Mouse (Mus musculus) hindbrain, embryonic 15.5 days (tissue): Measurements from ENCODE around the gene Mamstr. TPM values are rescaled to one million over a fixed set of nuclear protein-coding genes. Genes with fewer than 3 reads are reported as not detected.

ENCODE experiments used
- ATAC-seq: fragments of 200-750 bp; cut with Nextera tagmentation; 2 replicates; pipeline ENCODE4 v1.8.0; 2017; ENCODE audit warnings: low read depth, moderate number of reproducible peaks, moderate TSS enrichment; ENCODE audit not compliant: low FRiP score
- H3K27ac ChIP-seq: fragments of 300-500 bp; sonication (generic); replicated peaks from 2 replicates; pipeline ENCODE4 v1.5.1; 2015; ENCODE audit warnings: mild to moderate bottlenecking, inconsistent platforms
- H3K27me3 ChIP-seq: fragments of 300-500 bp; sonication (generic); 2 replicates; pipeline ENCODE4 v1.6.1; 2015; ENCODE audit warnings: control low read depth, inconsistent platforms
- H3K36me3 ChIP-seq: fragments of 300-500 bp; sonication (generic); 2 replicates; pipeline ENCODE4 v1.6.1; 2015; ENCODE audit warnings: control low read depth, inconsistent platforms
- H3K4me1 ChIP-seq: fragments of 300-500 bp; sonication (generic); replicated peaks from 2 replicates; pipeline ENCODE4 v1.6.1; 2015; ENCODE audit warnings: control low read depth, inconsistent platforms
- H3K4me2 ChIP-seq: fragments of 300-500 bp; sonication (generic); 2 replicates; pipeline ENCODE4 v1.6.1; 2015; ENCODE audit warnings: moderate library complexity, mild to moderate bottlenecking, inconsistent platforms
- H3K4me3 ChIP-seq: fragments of 300-500 bp; sonication (generic); 2 replicates; pipeline ENCODE4 v1.5.1; 2015; ENCODE audit warnings: mild to moderate bottlenecking, inconsistent platforms
- H3K9ac ChIP-seq: fragments of 300-500 bp; sonication (generic); 2 replicates; pipeline ENCODE4 v1.6.1; 2015; ENCODE audit warnings: inconsistent platforms
- H3K9me3 ChIP-seq: fragments of 300-500 bp; sonication (generic); 2 replicates; pipeline ENCODE4 v1.6.1; 2016; ENCODE audit warnings: control low read depth, inconsistent platforms
- WGBS: fragments of 180-500 bp; shearing (Covaris S2); methylation state at CpG from one replicate; pipeline ENCODE4 v1.1.7; 2015; 5-methylcytosine and 5-hydroxymethylcytosine counted together
- polyA plus RNA-seq: library from polyadenylated mRNA; unstranded; fragments of >200 nt; fragmentation: Nextera tagmentation; extraction: Ambion mirVana; gene quantifications from 2 replicates; pipeline ENCODE4 v1.2.1, GENCODE M21; 2015

Mamstr gene
- polyA plus RNA-seq, 1 experiment from 2014 or later: 4.0 TPM

- no peak for ATAC-seq
- Histone ChIP-seq H3K27ac (no peak within 1 kb of the TSS), H3K9me3 (no peaks in the 10 kb centered on the region), H3K36me3 (no peaks in the 10 kb centered on the region), H3K4me1 (no peaks in the 10 kb centered on the region), H3K4me3 (no peak within 1 kb of the TSS), H3K9ac (no peak within 1 kb of the TSS), H3K27me3 (no peaks in the 10 kb centered on the region), H3K4me2 (no peak within 1 kb of the TSS)
- 85% methylated on average over 7 of the region's 7 CpGs for WGBS
These were observed 26.4 kb downstream of the Mamstr start, which contains the start of gene Fut2 for GRCm38 (mm10) chr7:45666161-45666560. Gene Fut2, minus strand, starts transcription at chr7:45666394.

GRCm38 (mm10) chr7:45667761-45668160 lies 28.0 kb downstream of the Mamstr start:
- no peak overlapping the region for H3K9ac ChIP-seq
- H3K36me3 ChIP-seq: no peaks in the 10 kb centered on the region
- H3K4me3 ChIP-seq: no peak overlapping the region
- no peaks in the 10 kb centered on the region for H3K9me3 ChIP-seq
- ATAC-seq: no peak
- H3K27me3 ChIP-seq: no peaks in the 10 kb centered on the region
- no peaks in the 10 kb centered on the region for H3K4me1 ChIP-seq
- no peak overlapping the region for H3K27ac ChIP-seq
- no peak overlapping the region for H3K4me2 ChIP-seq
- WGBS: 66% methylated on average over 14 of the region's 14 CpGs

DNA sequence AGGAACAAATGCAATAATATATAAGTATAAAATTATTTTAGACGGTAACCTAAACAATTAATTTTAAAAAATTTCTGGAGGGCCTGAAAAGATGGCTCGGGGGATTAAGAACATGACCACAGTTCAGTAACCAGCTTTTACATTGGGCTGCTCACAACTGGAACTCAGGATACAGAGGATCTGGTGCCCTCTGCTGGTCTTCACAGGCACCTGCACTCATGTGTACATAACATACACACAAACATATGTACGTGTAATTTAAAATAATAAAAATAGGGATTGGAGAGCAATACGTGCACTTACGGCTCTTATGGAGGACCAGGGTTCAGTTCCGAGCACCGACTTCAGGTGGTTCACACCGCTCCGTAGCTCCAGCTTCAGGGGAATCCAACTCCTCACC lies 29.1 kb downstream of the Mamstr start:
- H3K27me3 ChIP-seq: no peaks in the 10 kb centered on the region
- 98% methylated on average over 9 of the region's 9 CpGs for WGBS
- H3K4me1 ChIP-seq: no peaks in the 10 kb centered on the region
- no peak overlapping the region for H3K4me2 ChIP-seq
- no peak overlapping the region for H3K27ac ChIP-seq
- H3K4me3 ChIP-seq: no peak overlapping the region
- no peaks in the 10 kb centered on the region for H3K36me3 ChIP-seq
- no peak overlapping the region for H3K9ac ChIP-seq
- no peaks in the 10 kb centered on the region for H3K9me3 ChIP-seq
- no peak for ATAC-seq

DNA sequence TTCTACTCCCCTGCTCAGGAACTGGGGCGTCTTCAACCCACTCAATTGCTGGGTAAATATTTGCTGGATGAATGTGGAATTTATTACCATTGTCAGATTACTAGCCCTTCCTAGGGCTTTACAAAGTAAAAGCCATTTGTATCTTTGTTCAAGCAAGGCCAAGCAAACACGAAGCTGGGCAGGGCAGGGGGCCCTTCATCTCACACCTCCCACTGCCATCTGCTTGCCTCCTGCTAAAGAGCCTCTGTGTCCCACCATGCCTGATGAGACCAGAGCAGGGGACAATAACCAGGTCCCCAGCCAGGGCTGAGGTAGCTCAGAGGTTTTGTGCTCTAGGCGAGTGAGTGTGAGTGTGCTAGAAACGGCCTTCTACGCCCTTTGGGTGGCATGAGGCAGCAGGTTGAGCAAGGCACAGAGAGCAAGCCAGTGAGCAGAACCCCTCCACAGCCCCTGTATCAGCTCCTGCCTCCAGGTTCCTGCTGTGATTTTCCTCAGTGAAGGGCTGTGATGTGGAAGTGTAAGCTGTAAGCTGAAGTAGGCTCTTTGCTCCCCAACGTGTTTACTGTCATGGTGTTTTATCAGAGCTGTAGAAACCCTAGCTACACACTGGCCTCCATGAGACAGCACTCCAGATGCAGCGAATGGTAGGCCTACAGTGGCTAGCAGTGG lies 38.0 kb downstream of the Mamstr start:
- H3K27ac ChIP-seq: no peak overlapping the region
- H3K36me3 ChIP-seq: no peaks in the 10 kb centered on the region
- H3K9me3 ChIP-seq: no peaks in the 10 kb centered on the region
- peaks cover 3% of the 10 kb centered on the region; the same call in 1 of the 2 replicates for H3K4me1 ChIP-seq
- no peak for ATAC-seq
- no peak overlapping the region for H3K4me3 ChIP-seq
- no peak overlapping the region for H3K9ac ChIP-seq
- H3K4me2 ChIP-seq: no peak overlapping the region
- H3K27me3 ChIP-seq: no peaks in the 10 kb centered on the region
- 82% methylated on average over 7 of the region's 7 CpGs for WGBS

DNA sequence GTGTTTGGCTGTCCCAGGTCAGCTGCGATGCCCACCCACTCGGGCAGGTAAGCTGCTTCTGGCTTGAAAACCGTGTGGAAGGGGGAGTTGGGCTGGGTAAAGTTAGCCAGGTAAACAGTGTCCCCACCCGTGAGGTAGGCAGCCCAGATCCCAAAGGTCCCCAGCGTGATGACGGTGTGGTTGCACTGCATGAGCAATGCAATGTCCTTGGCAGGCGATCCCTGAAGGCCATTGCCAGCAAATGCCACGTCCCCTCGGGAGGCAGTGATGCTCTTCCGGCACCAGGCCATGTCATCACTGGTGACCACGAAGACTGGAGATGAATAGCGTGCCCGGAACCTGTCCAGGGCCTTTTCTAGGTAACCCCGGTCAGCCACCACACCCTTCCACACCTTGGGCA lies 38.7 kb downstream of the Mamstr start:
- Histone ChIP-seq H3K4me3 (no peak overlapping the region), H3K36me3 (no peaks in the 10 kb centered on the region), H3K9ac (no peak overlapping the region), H3K4me2 (no peak overlapping the region), H3K27me3 (no peaks in the 10 kb centered on the region), H3K27ac (no peak overlapping the region), H3K4me1 (peaks cover 3% of the 10 kb centered on the region; the same call in 1 of the 2 replicates), H3K9me3 (no peaks in the 10 kb centered on the region)
- 95% methylated on average over 14 of the region's 14 CpGs for WGBS
- no peak for ATAC-seq

- no peak for ATAC-seq
- Histone ChIP-seq H3K27me3 (no peaks in the 10 kb centered on the region), H3K4me3 (no peak overlapping the region), H3K4me2 (no peak overlapping the region), H3K4me1 (peaks cover 3% of the 10 kb centered on the region; the same call in 1 of the 2 replicates), H3K9me3 (no peaks in the 10 kb centered on the region), H3K36me3 (no peaks in the 10 kb centered on the region), H3K9ac (no peak overlapping the region), H3K27ac (no peak overlapping the region)
- 64% methylated on average over 14 of the region's 14 CpGs for WGBS
These were observed 40.3 kb downstream of the Mamstr start for GRCm38 (mm10) chr7:45679966-45680621.

DNA sequence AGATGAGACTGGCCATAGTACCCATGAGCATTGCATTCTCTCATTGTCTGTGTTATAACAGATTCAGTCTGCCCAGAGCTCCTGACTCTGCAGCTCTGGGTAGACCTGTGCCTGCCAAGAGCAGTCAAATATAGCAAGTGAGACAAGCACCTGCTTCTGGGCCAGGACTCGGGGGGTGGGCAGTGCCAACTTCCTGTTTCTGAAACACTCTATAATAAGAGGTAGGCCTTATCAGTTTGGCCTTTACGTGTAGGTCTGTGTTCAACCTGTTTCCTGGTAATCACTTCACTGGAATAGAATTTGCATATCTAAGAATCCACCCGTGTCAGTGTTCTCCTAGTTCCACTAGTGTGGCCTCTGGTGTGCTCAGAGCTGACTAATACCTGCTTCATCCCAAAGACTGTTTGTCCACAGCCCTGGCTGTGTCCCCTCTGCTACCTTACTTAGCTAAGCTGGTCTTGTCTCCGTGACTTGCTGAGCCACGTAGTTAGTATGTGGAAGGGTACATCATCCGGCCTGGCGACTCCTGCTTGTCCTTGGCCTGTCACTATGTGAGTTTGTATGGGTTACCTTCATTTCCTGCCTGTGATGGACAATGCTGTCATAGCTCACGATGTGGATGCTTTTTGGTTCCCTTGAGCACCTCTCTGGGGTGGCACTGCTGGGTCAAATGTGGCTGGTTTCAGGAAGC lies 41.4 kb downstream of the Mamstr start:
- Histone ChIP-seq H3K9me3 (no peaks in the 10 kb centered on the region), H3K4me3 (no peak overlapping the region), H3K4me2 (no peak overlapping the region), H3K9ac (no peak overlapping the region), H3K27me3 (no peaks in the 10 kb centered on the region), H3K36me3 (no peaks in the 10 kb centered on the region), H3K4me1 (peaks cover 7% of the 10 kb centered on the region; the same call in 1 of the 2 replicates), H3K27ac (no peak overlapping the region)
- ATAC-seq: no peak
- 88% methylated on average over 8 of the region's 8 CpGs for WGBS

GRCm38 (mm10) chr7:45682144-45683126 lies 42.7 kb downstream of the Mamstr start:
- Histone ChIP-seq H3K27ac (peak overlapping the region; percentile 70), H3K27me3 (no peaks in the 10 kb centered on the region), H3K4me1 (peaks cover 8% of the 10 kb centered on the region; the same call in 1 of the 2 replicates), H3K36me3 (no peaks in the 10 kb centered on the region), H3K4me3 (no peak overlapping the region), H3K9ac (peak overlapping the region; percentile 23; the same call in 1 of the 2 replicates), H3K9me3 (no peaks in the 10 kb centered on the region), H3K4me2 (peak overlapping the region; percentile 46)
- WGBS: 30% methylated on average over 14 of the region's 14 CpGs
- ATAC-seq: peak; percentile 70

DNA sequence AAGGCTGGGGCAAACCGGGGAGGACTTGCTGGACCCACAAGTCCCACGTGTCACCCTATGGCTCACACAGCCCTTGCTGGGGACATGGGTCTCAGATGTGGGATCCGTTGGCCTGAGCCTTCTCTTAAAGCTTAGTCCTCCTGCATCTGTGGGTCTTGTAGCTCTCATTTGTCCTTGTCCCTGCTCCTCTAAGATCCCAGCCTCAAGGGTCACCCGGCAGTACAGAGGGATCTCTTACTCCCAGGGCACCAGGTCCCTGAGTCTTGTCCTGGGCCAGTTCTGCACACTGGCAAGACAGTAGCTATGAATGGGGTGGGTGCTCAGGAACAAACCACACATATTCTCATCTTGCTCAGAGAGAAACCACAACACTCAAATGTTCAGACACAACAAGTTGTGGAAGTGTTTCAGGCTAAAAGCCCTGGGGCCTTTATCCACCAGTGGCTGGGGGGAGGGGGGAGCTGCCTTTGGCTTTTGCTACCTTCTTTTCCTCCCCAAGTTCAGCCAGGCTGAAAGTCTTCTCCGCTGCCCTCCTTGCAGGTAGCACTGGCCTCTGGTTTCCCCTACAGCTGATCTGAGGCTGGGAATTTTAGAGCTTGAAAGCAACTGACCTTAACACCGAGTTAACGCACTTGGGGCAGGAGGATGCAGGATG lies 43.7 kb downstream of the Mamstr start, which contains the start of gene Ntn5:
Gene Ntn5 (plus strand): TSS at position 627 of the 655 bp plus-strand sequence.
- Histone ChIP-seq H3K27me3 (no peaks in the 10 kb centered on the region), H3K4me2 (no peak within 1 kb of the TSS), H3K4me3 (no peak within 1 kb of the TSS), H3K9ac (no peak within 1 kb of the TSS), H3K9me3 (no peaks in the 10 kb centered on the region), H3K4me1 (peaks cover 8% of the 10 kb centered on the region; the same call in 1 of the 2 replicates), H3K27ac (no peak within 1 kb of the TSS), H3K36me3 (no peaks in the 10 kb centered on the region)
- no peak for ATAC-seq
- WGBS: 84% methylated on average over 7 of the region's 7 CpGs

DNA sequence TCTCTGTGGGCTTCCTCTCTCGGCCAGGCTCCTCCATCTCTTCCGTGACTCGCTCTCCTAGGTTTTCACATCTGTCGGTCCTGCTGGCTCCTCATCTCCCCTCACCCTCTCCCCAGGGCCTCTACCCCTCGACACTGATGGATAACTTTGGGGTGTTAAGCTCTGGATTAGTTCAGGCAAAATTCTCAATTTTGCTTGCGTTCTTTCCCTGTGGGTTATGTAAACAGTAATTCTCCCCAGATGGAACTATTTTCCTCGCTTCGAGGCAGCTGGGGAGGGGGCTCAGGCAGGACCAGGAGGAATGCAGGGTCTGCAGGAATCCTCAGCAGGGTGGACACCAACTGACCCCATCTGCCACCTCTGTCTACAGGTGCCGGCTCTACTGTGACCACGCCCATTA lies 46.0 kb downstream of the Mamstr start:
- Histone ChIP-seq H3K36me3 (no peaks in the 10 kb centered on the region), H3K4me1 (peaks cover 8% of the 10 kb centered on the region; the same call in 1 of the 2 replicates), H3K27me3 (no peaks in the 10 kb centered on the region), H3K9me3 (no peaks in the 10 kb centered on the region), H3K4me2 (no peak overlapping the region), H3K27ac (no peak overlapping the region), H3K4me3 (no peak overlapping the region), H3K9ac (no peak overlapping the region)
- ATAC-seq: no peak
- WGBS: 54% methylated on average over 10 of the region's 10 CpGs

DNA sequence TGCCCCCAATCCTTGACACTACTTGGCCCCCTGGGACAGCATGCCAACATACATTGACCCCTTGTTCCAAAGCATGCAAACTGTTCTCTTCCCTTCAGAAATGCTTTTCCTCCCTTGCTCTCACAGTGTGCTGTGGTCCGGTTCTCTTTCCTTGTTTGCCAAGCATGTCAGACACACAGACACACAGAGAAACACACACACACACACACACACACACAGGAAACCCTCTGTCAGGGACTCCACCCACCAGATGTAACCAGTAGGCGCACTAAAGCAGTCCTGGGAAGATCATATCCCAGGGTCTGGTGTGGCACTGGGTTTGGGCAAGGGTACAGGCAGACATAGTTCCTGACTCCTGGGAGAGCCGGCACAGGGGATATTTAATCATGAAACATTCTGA lies 47.1 kb downstream of the Mamstr start:
- Histone ChIP-seq H3K36me3 (no peaks in the 10 kb centered on the region), H3K9ac (no peak overlapping the region), H3K27me3 (no peaks in the 10 kb centered on the region), H3K27ac (no peak overlapping the region), H3K9me3 (no peaks in the 10 kb centered on the region), H3K4me3 (no peak overlapping the region), H3K4me1 (peaks cover 8% of the 10 kb centered on the region; the same call in 1 of the 2 replicates), H3K4me2 (no peak overlapping the region)
- WGBS: 67% methylated on average over 3 of the region's 3 CpGs
- no peak for ATAC-seq
